Mouse (Mus musculus): ENCODE data around the gene Ucp2. TPM values are rescaled to one million over a fixed set of nuclear protein-coding genes. Genes with fewer than 3 reads are reported as not detected.

Gene Ucp2
- polyA plus RNA-seq, 2 experiments, result 329 to 556 TPM

DNA sequence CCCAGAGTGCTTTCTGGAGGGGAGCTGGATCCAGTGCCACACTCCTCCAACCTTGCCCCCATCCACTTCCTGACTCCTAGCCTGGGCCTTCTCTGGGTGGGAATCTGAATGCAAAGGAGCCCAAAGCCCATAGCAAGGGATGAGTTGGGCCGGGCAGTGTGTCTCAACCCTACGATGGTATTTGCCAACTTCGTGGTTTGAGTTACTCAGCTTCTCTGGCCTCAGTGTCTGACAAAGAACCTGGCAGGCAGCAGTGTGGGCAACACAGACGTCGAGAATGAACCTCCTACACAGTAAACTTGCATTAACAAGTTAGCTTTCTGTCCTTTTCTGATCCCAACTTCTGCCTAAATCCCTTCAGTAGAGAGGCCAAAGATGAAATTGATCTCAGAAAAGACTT, 8.6 kb upstream of the Ucp2 start:
- H3K9ac ChIP-seq (replicated peaks), result no peak overlapping the region
- no peaks in the 10 kb centered on the region for H3K36me3 ChIP-seq (replicated peaks; ENCODE audit: control insufficient read depth, insufficient read depth, low read depth)
- no peaks in the 10 kb centered on the region for H3K9me3 ChIP-seq (ENCODE audit: control insufficient read depth, low read length)
- H3K4me3 ChIP-seq (ENCODE audit: insufficient read depth in 1 of 2, low read depth in 2 of 2, low read length in 2 of 2), result no peak overlapping the region
- H3K4me1 ChIP-seq (replicated peaks; ENCODE audit: control insufficient read depth in 2 of 2, insufficient read depth in 2 of 2, low read length in 1 of 2), result peaks cover 6 to 8% of the 10 kb centered on the region in 2 experiments; a peak in 2 of 4 replicates
- no peak overlapping the region for H3K27ac ChIP-seq
- WGBS (ENCODE audit: insufficient replicate concordance), result 71% methylated on average over 5 of the region's 5 CpGs
- DNase-seq (ENCODE audit: low read depth in 3 of 3, low spot score in 3 of 3), result no peak
- H3K4me2 ChIP-seq (ENCODE audit: low read depth), result no peak overlapping the region
- no peak for ATAC-seq (ENCODE audit: insufficient read depth)
- no peaks in the 10 kb centered on the region for H3K27me3 ChIP-seq (ENCODE audit: control insufficient read depth, insufficient read depth, low read length)
- TF ChIP-seq EP300 (IDR thresholded peaks at IDR 0.05; ENCODE audit: low read depth) (no peak), CTCF (IDR thresholded peaks at IDR 0.05; ENCODE audit: low read depth) (no peak)

DNA sequence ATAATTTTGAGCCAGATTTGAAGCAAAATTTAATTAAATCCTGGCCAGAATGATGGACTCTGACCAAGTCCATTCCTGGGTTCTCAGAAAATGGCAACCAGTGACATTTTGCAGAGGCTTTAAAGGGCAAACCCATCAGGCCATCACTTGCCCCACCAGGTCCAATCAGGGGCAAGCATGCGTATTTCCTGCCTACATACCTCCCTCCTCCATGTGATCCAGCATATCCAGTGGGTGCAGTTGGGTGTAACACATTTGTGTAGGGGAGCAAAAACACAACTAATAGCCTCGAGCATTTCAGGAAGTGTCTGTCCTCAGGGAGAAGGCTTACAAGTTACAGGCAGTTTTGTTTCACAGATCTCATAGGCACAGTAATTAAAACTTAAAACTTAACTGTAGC, 5.8 kb upstream of the Ucp2 start:
- Histone ChIP-seq H3K9ac (replicated peaks) (no peak overlapping the region), H3K27me3 (ENCODE audit: control insufficient read depth, insufficient read depth, low read length) (no peaks in the 10 kb centered on the region), H3K27ac (no peak overlapping the region), H3K4me2 (ENCODE audit: low read depth) (no peak overlapping the region), H3K4me3 (ENCODE audit: insufficient read depth in 1 of 2, low read depth in 2 of 2, low read length in 2 of 2) (no peak overlapping the region), H3K4me1 (replicated peaks; ENCODE audit: control insufficient read depth in 2 of 2, insufficient read depth in 2 of 2, low read length in 1 of 2) (peaks cover 13 to 14% of the 10 kb centered on the region in 2 experiments), H3K36me3 (replicated peaks; ENCODE audit: control insufficient read depth, insufficient read depth, low read depth) (no peaks in the 10 kb centered on the region), H3K9me3 (ENCODE audit: control insufficient read depth, low read length) (no peaks in the 10 kb centered on the region)
- 45% methylated on average over 2 of the region's 2 CpGs for WGBS (ENCODE audit: insufficient replicate concordance)
- ATAC-seq (ENCODE audit: insufficient read depth) (no peak), DNase-seq (ENCODE audit: low read depth in 3 of 3, low spot score in 3 of 3) (no peak)
- TF ChIP-seq EP300 (IDR thresholded peaks at IDR 0.05; ENCODE audit: low read depth) (no peak), CTCF (IDR thresholded peaks at IDR 0.05; ENCODE audit: low read depth) (no peak)

DNA sequence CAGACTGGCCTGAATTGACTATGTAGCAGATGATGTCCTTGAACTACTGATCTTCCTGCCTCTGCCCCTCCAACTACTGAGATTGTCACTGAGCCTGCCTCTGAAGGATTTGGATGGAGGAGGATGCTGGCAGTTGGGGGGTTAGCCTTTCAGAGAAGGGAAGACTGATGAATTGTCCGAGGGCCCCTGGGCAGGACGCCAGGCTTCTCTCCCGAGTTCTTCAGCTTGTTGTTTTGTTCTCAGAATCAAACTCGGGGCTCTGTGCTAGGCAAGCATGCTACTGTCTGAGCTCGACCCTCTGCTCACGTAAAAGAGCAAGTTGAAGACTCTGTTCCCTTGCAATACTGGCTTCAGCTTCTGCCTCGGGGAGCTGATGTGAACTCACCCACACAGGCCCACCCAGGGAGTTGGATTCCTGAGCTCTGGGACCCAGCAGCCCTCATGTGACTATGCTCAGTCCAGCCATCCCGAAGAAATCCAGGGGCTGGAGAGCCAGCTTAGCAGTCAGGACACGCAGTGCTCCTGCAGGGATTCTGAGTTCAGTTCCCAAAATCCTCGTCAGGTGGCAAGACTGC, 4.6 kb upstream of the Ucp2 start:
- no peaks in the 10 kb centered on the region for H3K36me3 ChIP-seq (replicated peaks; ENCODE audit: control insufficient read depth, insufficient read depth, low read depth)
- no peak overlapping the region for H3K4me3 ChIP-seq (ENCODE audit: insufficient read depth in 1 of 2, low read depth in 2 of 2, low read length in 2 of 2)
- H3K9ac ChIP-seq (replicated peaks), result no peak overlapping the region
- ATAC-seq (ENCODE audit: insufficient read depth) (no peak), DNase-seq (ENCODE audit: low read depth in 3 of 3, low spot score in 3 of 3) (no peak)
- no peaks in the 10 kb centered on the region for H3K9me3 ChIP-seq (ENCODE audit: control insufficient read depth, low read length)
- H3K4me2 ChIP-seq (ENCODE audit: low read depth), result no peak overlapping the region
- no peak overlapping the region for H3K27ac ChIP-seq
- 62% methylated on average over 10 of the region's 10 CpGs for WGBS (ENCODE audit: insufficient replicate concordance)
- H3K4me1 ChIP-seq (replicated peaks; ENCODE audit: control insufficient read depth in 2 of 2, insufficient read depth in 2 of 2, low read length in 1 of 2), result peaks cover 13 to 14% of the 10 kb centered on the region in 2 experiments
- no peak for TF ChIP-seq CTCF (IDR thresholded peaks at IDR 0.05; ENCODE audit: low read depth)
- TF ChIP-seq EP300 (IDR thresholded peaks at IDR 0.05; ENCODE audit: low read depth), result no peak
- H3K27me3 ChIP-seq (ENCODE audit: control insufficient read depth, insufficient read depth, low read length), result no peaks in the 10 kb centered on the region

DNA sequence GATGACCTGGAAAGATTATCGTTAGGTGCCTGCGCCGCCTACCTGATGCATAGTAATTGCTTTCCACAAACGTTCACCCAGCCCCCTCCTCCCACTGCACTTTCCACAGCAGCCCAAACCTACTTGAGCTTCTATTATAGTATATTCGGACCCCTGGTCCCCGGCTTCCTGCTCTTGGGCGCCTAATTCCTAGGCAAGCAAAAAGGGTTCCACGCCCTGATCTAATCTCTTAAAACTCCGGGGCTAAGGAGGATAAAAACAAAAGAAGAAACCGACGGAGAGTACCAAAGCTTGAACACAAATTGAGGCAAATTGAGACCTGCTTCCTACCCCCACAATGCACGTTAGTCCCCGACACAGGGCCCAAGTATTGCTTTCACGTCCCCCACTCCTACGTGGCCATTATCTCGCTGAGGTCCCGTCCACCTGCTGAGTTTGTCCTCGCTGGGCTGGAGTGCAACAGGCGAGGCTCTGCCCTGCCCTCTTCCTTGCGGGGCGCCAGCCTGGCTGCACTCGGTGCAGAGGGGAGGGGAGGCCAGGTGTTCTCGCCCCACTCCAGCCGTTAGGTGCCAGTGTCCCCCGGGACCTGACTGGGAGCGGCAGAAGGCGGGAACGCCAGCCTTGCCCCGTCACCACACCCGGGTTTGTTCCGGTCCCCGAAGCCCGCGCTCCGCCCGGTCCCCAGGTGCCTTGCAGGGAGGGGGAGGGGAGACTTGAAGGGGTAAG, 583 bp upstream of the Ucp2 start:
- peak overlapping the region; percentile 56 for H3K27ac ChIP-seq
- no peaks in the 10 kb centered on the region for H3K9me3 ChIP-seq (ENCODE audit: control insufficient read depth, low read length)
- no peak for DNase-seq (ENCODE audit: low read depth in 3 of 3, low spot score in 3 of 3)
- H3K27me3 ChIP-seq (ENCODE audit: control insufficient read depth, insufficient read depth, low read length), result no peaks in the 10 kb centered on the region
- peaks cover 14 to 25% of the 10 kb centered on the region in 2 experiments for H3K4me1 ChIP-seq (replicated peaks; ENCODE audit: control insufficient read depth in 2 of 2, insufficient read depth in 2 of 2, low read length in 1 of 2)
- WGBS (ENCODE audit: insufficient replicate concordance), result 1% methylated on average over 34 of the region's 36 CpGs
- peak overlapping the region; percentile 98 for H3K9ac ChIP-seq (replicated peaks)
- peak; percentile 70 for ATAC-seq (ENCODE audit: insufficient read depth)
- H3K4me2 ChIP-seq (ENCODE audit: low read depth), result peak overlapping the region; percentile 91
- TF ChIP-seq CTCF (IDR thresholded peaks at IDR 0.05; ENCODE audit: low read depth) (no peak; the same call in 1 of the 2 replicates), EP300 (IDR thresholded peaks at IDR 0.05; ENCODE audit: low read depth) (0 out of 2 replicates have a peak, but pooled peaks have one; percentile 26)
- H3K4me3 ChIP-seq (ENCODE audit: insufficient read depth in 1 of 2, low read depth in 2 of 2, low read length in 2 of 2), result peak overlapping the region; percentile 78 to 97
- peaks cover 37% of the 10 kb centered on the region for H3K36me3 ChIP-seq (replicated peaks; ENCODE audit: control insufficient read depth, insufficient read depth, low read depth)

Measured in liver, embryonic 14.5 days (tissue).